Mouse (Mus musculus) embryonic facial prominence, embryonic 11.5 days (tissue): ENCODE data around the gene C1qtnf2. TPM values are rescaled to one million over a fixed set of nuclear protein-coding genes. Genes with fewer than 3 reads are reported as not detected.

ENCODE experiments used
- ATAC-seq: fragments of 200-750 bp; cut with Nextera tagmentation; replicated peaks from 2 replicates; pipeline ENCODE4 v1.8.0; 2017; ENCODE audit warnings: low read depth; ENCODE audit not compliant: insufficient number of reproducible peaks, low FRiP score, low TSS enrichment
- DNase-seq: peaks from one replicate; pipeline ENCODE4 v3.0.0-alpha.2; 2015; ENCODE audit warnings: low spot score
- H3K27ac ChIP-seq: fragments of 300-500 bp; sonication (generic); replicated peaks from 2 replicates; pipeline ENCODE4 v1.5.1; 2014; ENCODE audit warnings: mild to moderate bottlenecking, low read depth, low read length, control low read depth
- H3K27me3 ChIP-seq: fragments of 300-500 bp; sonication (generic); 2 replicates; pipeline ENCODE4 v1.6.1; 2014; ENCODE audit warnings: mild to moderate bottlenecking, low read length, moderate library complexity, mixed read lengths; ENCODE audit not compliant: control insufficient read depth, insufficient read depth
- H3K36me3 ChIP-seq: fragments of 300-500 bp; sonication (generic); replicated peaks from 2 replicates; pipeline ENCODE4 v1.6.1; 2014; ENCODE audit warnings: low read depth, mild to moderate bottlenecking, low read length, moderate library complexity, mixed read lengths; ENCODE audit not compliant: control insufficient read depth, insufficient read depth
- H3K4me1 ChIP-seq: fragments of 300-500 bp; sonication (generic); 2 replicates; pipeline ENCODE4 v1.6.1; 2014; ENCODE audit warnings: low read length, mixed read lengths; ENCODE audit not compliant: control insufficient read depth, insufficient read depth
- H3K4me2 ChIP-seq: fragments of 300-500 bp; sonication (generic); 2 replicates; pipeline ENCODE4 v1.6.1; 2014; ENCODE audit warnings: low read depth, mild to moderate bottlenecking, control low read depth, low read length, moderate library complexity
- H3K4me3 ChIP-seq: fragments of 300-500 bp; sonication (generic); 2 replicates; pipeline ENCODE4 v1.5.1; 2014; ENCODE audit warnings: low read depth, low read length, control low read depth
- H3K9ac ChIP-seq: fragments of 300-500 bp; sonication (generic); replicated peaks from 2 replicates; pipeline ENCODE4 v1.6.1; 2014; ENCODE audit warnings: mild to moderate bottlenecking, control low read depth, low read length
- H3K9me3 ChIP-seq: fragments of 300-500 bp; sonication (generic); replicated peaks from 2 replicates; pipeline ENCODE4 v1.6.1; 2016; ENCODE audit warnings: mild to moderate bottlenecking, low read length, inconsistent platforms, mixed read lengths; ENCODE audit not compliant: control insufficient read depth
- WGBS: fragments of 180-500 bp; shearing (Covaris S2); extraction: QIAGEN DNeasy Blood & Tissue Kit; methylation state at CpG from one replicate; pipeline ENCODE4 v1.1.7; 2014; 5-methylcytosine and 5-hydroxymethylcytosine counted together
- polyA plus RNA-seq: library from polyadenylated mRNA; unstranded; fragments of >200 nt; fragmentation: Nextera tagmentation; extraction: Ambion mirVana; gene quantifications from 2 replicates; pipeline ENCODE4 v1.2.1, GENCODE M21; 2014

The C1qtnf2 gene
- 2.2 and 2.9 TPM in 2 replicates for polyA plus RNA-seq

DNA sequence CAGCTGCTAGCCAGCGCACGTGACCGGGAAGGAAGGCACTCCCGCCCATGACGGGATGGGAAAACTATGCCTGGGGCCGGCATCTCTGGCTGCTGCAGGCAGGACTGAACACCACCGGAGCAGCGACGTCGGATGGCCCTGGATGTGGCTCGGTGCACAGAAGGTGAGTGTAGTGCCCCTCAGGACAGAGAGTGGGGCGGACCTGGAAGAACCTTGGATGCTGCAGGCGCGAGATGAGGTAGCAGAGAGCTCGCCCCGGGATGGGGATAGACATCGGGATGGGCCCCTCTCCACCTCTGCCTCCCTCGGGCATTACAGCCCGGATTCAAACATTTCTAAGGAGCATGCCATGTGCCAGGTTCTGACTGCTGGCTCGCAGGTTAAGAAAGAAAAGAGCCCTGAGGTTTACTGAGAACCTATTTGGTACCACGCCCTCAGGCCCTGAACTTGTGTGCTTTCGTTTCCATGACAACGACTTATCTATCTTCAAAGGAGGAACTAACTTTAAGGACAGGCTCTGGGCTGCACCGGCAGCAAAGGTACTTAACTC lies at the start of gene C1qtnf2:
C1qtnf2 (plus strand) TSS at position 52 of the 550 bp plus-strand sequence.
- Histone ChIP-seq H3K4me2 (peak within 1 kb of the TSS; percentile 62), H3K27ac (no peak within 1 kb of the TSS), H3K4me3 (peak within 1 kb of the TSS; percentile 23), H3K36me3 (no peaks in the 10 kb centered on the region), H3K9me3 (no peaks in the 10 kb centered on the region), H3K9ac (peak within 1 kb of the TSS; percentile 44; the same call in 1 of the 2 replicates), H3K4me1 (no peaks in the 10 kb centered on the region), H3K27me3 (no peaks in the 10 kb centered on the region)
- DNase-seq (peak; percentile 65), ATAC-seq (peak; percentile 79)
- WGBS: 3% methylated on average over 24 of the region's 24 CpGs

DNA sequence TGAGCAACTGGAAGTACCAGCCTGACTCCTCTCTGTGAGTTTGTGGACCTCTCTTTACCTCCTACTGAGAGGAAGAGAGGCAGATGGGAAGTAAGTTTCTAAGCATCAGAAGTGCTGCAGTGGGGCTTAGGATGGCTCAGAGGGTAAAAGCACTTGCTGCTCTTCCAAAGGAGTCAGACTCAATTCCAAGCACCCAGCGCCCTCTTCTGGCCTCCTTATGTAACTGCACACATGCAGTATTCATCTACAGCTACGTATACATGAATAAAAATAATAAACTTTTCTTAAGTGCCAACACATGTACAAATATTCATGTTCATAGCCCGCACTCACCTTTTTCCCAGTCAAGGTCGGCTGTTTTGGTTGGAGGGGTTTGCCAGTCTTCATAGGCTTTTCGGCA lies 49.7 kb upstream of the C1qtnf2 start:
- Histone ChIP-seq H3K27me3 (no peaks in the 10 kb centered on the region), H3K9me3 (no peaks in the 10 kb centered on the region), H3K4me2 (no peak overlapping the region), H3K9ac (no peak overlapping the region), H3K4me1 (0 out of 2 replicates have a peak, but pooled peaks cover 2% of the 10 kb centered on the region), H3K4me3 (no peak overlapping the region), H3K36me3 (no peaks in the 10 kb centered on the region), H3K27ac (no peak overlapping the region)
- no peak for DNase-seq
- ATAC-seq: no peak
- WGBS: 78% methylated on average over 5 of the region's 5 CpGs

DNA sequence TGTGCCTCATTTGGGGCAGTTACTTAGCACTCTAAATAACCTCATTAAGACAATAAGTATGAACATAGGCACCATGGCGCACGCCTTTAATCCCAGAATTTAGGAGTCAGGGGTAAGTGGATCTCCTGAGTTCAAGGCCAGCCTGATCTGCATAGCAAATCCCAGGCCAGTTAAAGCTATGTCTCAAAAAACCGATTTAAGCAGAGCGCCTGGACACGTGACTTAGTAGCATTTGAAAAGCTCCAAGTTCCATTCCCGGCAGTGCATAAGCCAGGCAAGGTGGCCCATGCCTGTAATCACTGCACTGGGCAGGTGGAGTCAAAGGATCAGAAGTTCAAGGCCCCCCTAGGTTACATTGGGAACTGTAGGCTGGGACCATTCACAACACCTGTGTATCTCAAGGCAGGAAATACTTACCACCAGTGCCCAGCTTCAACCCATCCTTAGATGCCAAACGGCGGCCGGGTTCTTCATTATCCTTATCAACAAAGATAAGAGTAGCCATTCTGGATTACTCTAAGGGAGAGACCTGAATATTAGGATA lies 48.8 kb upstream of the C1qtnf2 start:
- DNase-seq (no peak), ATAC-seq (no peak)
- Histone ChIP-seq H3K4me3 (peak overlapping the region; percentile 48), H3K9me3 (no peaks in the 10 kb centered on the region), H3K36me3 (no peaks in the 10 kb centered on the region), H3K27ac (no peak overlapping the region), H3K27me3 (no peaks in the 10 kb centered on the region), H3K9ac (no peak overlapping the region; the same call in 1 of the 2 replicates), H3K4me2 (no peak overlapping the region), H3K4me1 (0 out of 2 replicates have a peak, but pooled peaks cover 2% of the 10 kb centered on the region)
- WGBS: 94% methylated on average over 9 of the region's 9 CpGs

DNA sequence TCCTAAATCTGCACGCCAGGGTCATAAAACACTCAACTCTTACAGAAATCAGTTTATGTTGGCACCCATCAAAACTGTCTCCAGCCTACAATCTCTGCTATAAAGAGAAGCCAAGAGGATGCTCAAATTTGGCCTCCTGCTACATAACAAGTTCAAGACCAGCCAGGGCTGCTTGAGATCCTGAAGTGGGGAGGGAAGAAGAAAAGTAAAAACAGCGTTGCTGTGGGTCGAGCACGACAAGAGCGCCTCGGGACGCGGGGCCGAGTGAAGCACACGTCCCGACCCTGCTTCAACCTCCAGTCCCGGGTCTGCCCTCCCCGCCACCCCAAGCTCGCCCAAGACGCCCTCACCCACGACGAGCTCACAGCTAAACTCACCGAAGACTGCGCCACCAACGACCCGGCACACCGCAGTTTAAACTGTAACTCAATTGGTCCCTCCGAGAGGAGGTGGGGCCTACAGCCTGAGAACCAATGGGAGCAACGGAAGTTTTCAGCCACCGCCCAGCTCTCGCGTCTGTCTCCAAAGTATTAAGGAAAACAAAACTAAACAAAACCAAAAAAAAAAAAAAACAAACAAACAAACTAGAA lies 48.2 kb upstream of the C1qtnf2 start, which contains the start of gene Pttg1:
Pttg1 (minus strand) TSS at position 428 of the 590 bp plus-strand sequence.
- peak within 1 kb of the TSS; percentile 48 for H3K4me3 ChIP-seq
- no peaks in the 10 kb centered on the region for H3K27me3 ChIP-seq
- WGBS: 3% methylated on average over 27 of the region's 27 CpGs
- H3K9me3 ChIP-seq: no peaks in the 10 kb centered on the region
- peak within 1 kb of the TSS; percentile 32 for H3K4me2 ChIP-seq
- no peaks in the 10 kb centered on the region for H3K36me3 ChIP-seq
- DNase-seq: peak; percentile 91
- 0 out of 2 replicates have a peak, but pooled peaks cover 2% of the 10 kb centered on the region for H3K4me1 ChIP-seq
- peak within 1 kb of the TSS; percentile 67 for H3K9ac ChIP-seq
- ATAC-seq: peak; percentile 96
- H3K27ac ChIP-seq: no peak within 1 kb of the TSS

GRCm38 (mm10) chr11:43426414-43426884 lies 47.6 kb upstream of the C1qtnf2 start:
- ATAC-seq (no peak; the same call in 1 of the 2 replicates), DNase-seq (no peak)
- Histone ChIP-seq H3K27ac (no peak overlapping the region), H3K27me3 (no peaks in the 10 kb centered on the region), H3K36me3 (no peaks in the 10 kb centered on the region), H3K4me3 (peak overlapping the region; percentile 48), H3K4me1 (0 out of 2 replicates have a peak, but pooled peaks cover 2% of the 10 kb centered on the region), H3K4me2 (peak overlapping the region; percentile 23; the same call in 1 of the 2 replicates), H3K9ac (peak overlapping the region; percentile 39), H3K9me3 (no peaks in the 10 kb centered on the region)
- WGBS: 20% methylated on average over 7 of the region's 7 CpGs

- Histone ChIP-seq H3K4me1 (no peaks in the 10 kb centered on the region), H3K4me2 (peak within 1 kb of the TSS; percentile 62), H3K27me3 (no peaks in the 10 kb centered on the region), H3K36me3 (no peaks in the 10 kb centered on the region), H3K27ac (no peak within 1 kb of the TSS), H3K4me3 (peak within 1 kb of the TSS; percentile 80), H3K9ac (peak within 1 kb of the TSS; percentile 76), H3K9me3 (no peaks in the 10 kb centered on the region)
- ATAC-seq (peak; percentile 86), DNase-seq (peak; percentile 85)
- WGBS: 8% methylated on average over 38 of the region's 38 CpGs
These were observed 40.6 kb upstream of the C1qtnf2 start, which contains the start of gene Slu7 for GRCm38 (mm10) chr11:43433254-43434023. Gene Slu7 (plus strand): TSS chr11:43433744.

GRCm38 (mm10) chr11:43434024-43434407 lies 40.1 kb upstream of the C1qtnf2 start:
- DNase-seq (no peak), ATAC-seq (peak; percentile 42; the same call in 1 of the 2 replicates)
- Histone ChIP-seq H3K27ac (no peak overlapping the region), H3K4me2 (peak overlapping the region; percentile 62), H3K4me3 (peak overlapping the region; percentile 80), H3K9ac (peak overlapping the region; percentile 76), H3K27me3 (no peaks in the 10 kb centered on the region), H3K4me1 (no peaks in the 10 kb centered on the region), H3K36me3 (no peaks in the 10 kb centered on the region; the same call in 1 of the 2 replicates), H3K9me3 (no peaks in the 10 kb centered on the region)
- 3% methylated on average over 9 of the region's 9 CpGs for WGBS
